Mouse (Mus musculus): ENCODE measurements at regions not wholly inside any gene's neighbourhood (a gene's known extent, or its start where the extent isn't known, plus 50 kb on each side); places are given as distances from the start of the nearest gene placed in this dataset.

DNA sequence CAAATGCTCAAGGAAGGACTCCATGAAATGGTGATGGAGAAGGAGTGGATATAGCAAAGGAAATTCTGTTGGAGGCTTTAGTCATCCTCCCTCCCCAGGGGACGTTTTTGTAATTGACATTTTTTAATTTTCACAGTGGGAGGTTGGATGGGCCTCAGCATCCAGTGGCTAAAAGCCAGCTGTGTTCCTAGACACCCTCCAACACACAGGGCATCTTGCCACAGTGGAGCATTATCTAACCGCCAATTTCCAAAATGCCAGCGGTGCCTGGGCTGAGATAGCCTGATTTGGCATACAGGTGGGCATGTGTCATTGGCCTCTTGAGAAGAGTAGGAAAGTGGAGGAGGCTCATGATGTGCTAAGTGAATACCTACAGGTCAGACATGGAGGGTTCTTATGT, 401.2 kb upstream of the Got2 start:
- Histone ChIP-seq H3K4me3 (ENCODE audit: insufficient read depth, low read depth, low read length) (no peak overlapping the region), H3K36me3 (ENCODE audit: control insufficient read depth, insufficient read depth, low read length) (no peaks in the 10 kb centered on the region), H3K4me1 (ENCODE audit: control insufficient read depth, insufficient read depth, low read length) (no peaks in the 10 kb centered on the region), H3K27ac (ENCODE audit: insufficient read depth, low read depth, low read length) (no peak overlapping the region), H3K27me3 (replicated peaks; ENCODE audit: control insufficient read depth, insufficient read depth, low read length) (no peaks in the 10 kb centered on the region)
- no peak for DNase-seq
- TF ChIP-seq CTCF (conservative IDR thresholded peaks at IDR 0.05; ENCODE audit: insufficient read depth, insufficient read length, low read depth, low read length): no peak
- TF ChIP-seq POLR2A (IDR thresholded peaks at IDR 0.05; ENCODE audit: low read depth, low read length): no peak
- WGBS: 77% methylated on average over 3 of the region's 3 CpGs

- Histone ChIP-seq H3K36me3 (ENCODE audit: control insufficient read depth, insufficient read depth, low read length) (no peaks in the 10 kb centered on the region), H3K4me3 (ENCODE audit: insufficient read depth, low read depth, low read length) (no peak overlapping the region), H3K27me3 (replicated peaks; ENCODE audit: control insufficient read depth, insufficient read depth, low read length) (no peaks in the 10 kb centered on the region), H3K4me1 (ENCODE audit: control insufficient read depth, insufficient read depth, low read length) (no peaks in the 10 kb centered on the region), H3K27ac (ENCODE audit: insufficient read depth, low read depth, low read length) (no peak overlapping the region)
- no peak for DNase-seq
- WGBS: 13% methylated on average over 3 of the region's 3 CpGs
- TF ChIP-seq POLR2A (IDR thresholded peaks at IDR 0.05; ENCODE audit: low read depth, low read length) (no peak), CTCF (conservative IDR thresholded peaks at IDR 0.05; ENCODE audit: insufficient read depth, insufficient read length, low read depth, low read length) (no peak)
These were observed 400.2 kb upstream of the Got2 start for GRCm38 (mm10) chr8:96288525-96288924.

DNA sequence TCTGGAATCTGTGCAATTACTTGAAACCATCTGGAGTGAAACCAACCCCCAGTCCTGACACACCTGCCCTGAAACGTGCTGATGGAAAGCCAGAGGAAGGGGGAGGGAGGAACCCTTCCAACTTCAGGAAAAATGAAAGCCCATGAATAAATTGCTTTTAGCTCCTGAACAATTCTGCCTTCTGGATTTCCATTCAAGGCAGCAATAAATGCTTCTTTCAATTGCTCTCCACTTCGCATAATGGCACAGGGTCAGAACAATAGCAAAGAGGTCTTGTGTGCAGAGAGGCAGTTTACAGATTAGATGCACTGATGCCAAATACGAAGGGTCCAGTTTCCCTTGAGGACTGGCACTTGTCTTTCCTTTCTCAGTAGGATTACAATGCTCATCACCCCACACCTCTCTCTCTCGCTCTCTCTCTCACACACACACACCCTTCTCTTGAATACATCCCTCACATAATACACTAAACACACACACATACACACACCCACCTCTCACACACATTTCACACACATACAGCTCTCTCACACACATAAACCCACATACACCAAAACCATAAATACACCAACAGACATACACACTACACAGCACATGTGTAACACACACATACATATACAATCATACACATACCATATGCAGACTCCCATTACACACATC, 389.3 kb upstream of the Got2 start:
- no peak for TF ChIP-seq CTCF (conservative IDR thresholded peaks at IDR 0.05; ENCODE audit: insufficient read depth, insufficient read length, low read depth, low read length)
- TF ChIP-seq POLR2A (IDR thresholded peaks at IDR 0.05; ENCODE audit: low read depth, low read length): no peak

DNA sequence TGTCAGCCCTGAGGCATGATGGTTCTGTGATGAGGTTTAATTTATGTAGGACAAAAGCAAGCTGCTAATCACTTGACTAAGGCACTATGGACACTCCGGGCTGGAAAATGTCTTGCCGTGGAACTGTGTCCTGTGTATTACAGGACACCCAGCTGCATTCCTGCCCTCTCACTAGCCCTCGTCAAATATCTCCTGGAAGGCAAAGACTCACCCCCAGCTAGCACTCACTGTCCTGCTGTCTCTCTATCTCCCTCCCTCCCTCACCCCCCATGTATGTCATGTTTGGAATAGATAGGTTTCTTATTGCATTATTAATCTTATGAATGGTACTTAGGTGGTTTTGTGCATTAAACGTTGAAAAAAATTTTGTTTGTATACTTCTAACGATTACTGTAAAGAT, 388.7 kb upstream of the Got2 start:
- no peak for TF ChIP-seq CTCF (conservative IDR thresholded peaks at IDR 0.05; ENCODE audit: insufficient read depth, insufficient read length, low read depth, low read length)
- no peak for TF ChIP-seq POLR2A (IDR thresholded peaks at IDR 0.05; ENCODE audit: low read depth, low read length)
- Histone ChIP-seq H3K4me1 (ENCODE audit: control insufficient read depth, insufficient read depth, low read length) (no peaks in the 10 kb centered on the region), H3K27ac (ENCODE audit: insufficient read depth, low read depth, low read length) (no peak overlapping the region), H3K4me3 (ENCODE audit: insufficient read depth, low read depth, low read length) (no peak overlapping the region), H3K36me3 (ENCODE audit: control insufficient read depth, insufficient read depth, low read length) (no peaks in the 10 kb centered on the region), H3K27me3 (replicated peaks; ENCODE audit: control insufficient read depth, insufficient read depth, low read length) (no peaks in the 10 kb centered on the region)
- DNase-seq: no peak
- WGBS: 65% methylated on average over 5 of the region's 5 CpGs

More for the DNA sequence above, 389.3 kb upstream of the Got2 start:
- no peaks in the 10 kb centered on the region for H3K27me3 ChIP-seq (replicated peaks; ENCODE audit: control insufficient read depth, insufficient read depth, low read length)
- no peak overlapping the region for H3K4me3 ChIP-seq (ENCODE audit: insufficient read depth, low read depth, low read length)
- no peak for DNase-seq
- no peaks in the 10 kb centered on the region for H3K36me3 ChIP-seq (ENCODE audit: control insufficient read depth, insufficient read depth, low read length)
- no peak overlapping the region for H3K27ac ChIP-seq (ENCODE audit: insufficient read depth, low read depth, low read length)
- 60% methylated on average over 4 of the region's 4 CpGs for WGBS
- no peaks in the 10 kb centered on the region for H3K4me1 ChIP-seq (ENCODE audit: control insufficient read depth, insufficient read depth, low read length)

DNA sequence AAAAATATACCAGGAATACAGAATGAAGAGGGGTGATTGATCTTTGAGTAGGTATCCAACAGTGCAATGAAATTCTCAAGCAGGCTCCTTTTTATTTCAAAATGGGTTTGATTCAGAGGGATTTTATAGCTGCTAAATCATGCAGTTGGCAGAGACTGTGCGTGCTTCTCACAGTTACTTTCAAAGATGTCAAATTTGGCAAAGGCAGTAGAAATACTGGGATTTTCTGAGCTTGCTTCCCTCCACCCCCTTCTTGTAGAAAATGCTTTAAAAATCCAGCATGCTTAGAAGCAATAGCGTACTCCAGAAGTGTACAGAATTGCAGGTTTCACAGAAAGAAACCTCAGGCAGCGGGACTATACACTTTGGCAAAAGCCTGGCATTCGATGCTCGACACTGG, 367.9 kb upstream of the Got2 start:
- TF ChIP-seq POLR2A (IDR thresholded peaks at IDR 0.05; ENCODE audit: low read depth, low read length): no peak
- no peak for TF ChIP-seq CTCF (conservative IDR thresholded peaks at IDR 0.05; ENCODE audit: insufficient read depth, insufficient read length, low read depth, low read length)
- no peaks in the 10 kb centered on the region for H3K4me1 ChIP-seq (ENCODE audit: control insufficient read depth, insufficient read depth, low read length)
- 74% methylated on average over 5 of the region's 5 CpGs for WGBS
- H3K27me3 ChIP-seq (replicated peaks; ENCODE audit: control insufficient read depth, insufficient read depth, low read length): no peaks in the 10 kb centered on the region
- H3K4me3 ChIP-seq (ENCODE audit: insufficient read depth, low read depth, low read length): no peak overlapping the region
- no peak for DNase-seq
- no peak overlapping the region for H3K27ac ChIP-seq (ENCODE audit: insufficient read depth, low read depth, low read length)
- H3K36me3 ChIP-seq (ENCODE audit: control insufficient read depth, insufficient read depth, low read length): no peaks in the 10 kb centered on the region

- Histone ChIP-seq H3K4me3 (ENCODE audit: insufficient read depth, low read depth, low read length) (no peak overlapping the region), H3K27me3 (replicated peaks; ENCODE audit: control insufficient read depth, insufficient read depth, low read length) (no peaks in the 10 kb centered on the region), H3K36me3 (ENCODE audit: control insufficient read depth, insufficient read depth, low read length) (no peaks in the 10 kb centered on the region), H3K27ac (ENCODE audit: insufficient read depth, low read depth, low read length) (no peak overlapping the region), H3K4me1 (ENCODE audit: control insufficient read depth, insufficient read depth, low read length) (no peaks in the 10 kb centered on the region)
- WGBS: 57% methylated on average over 5 of the region's 5 CpGs
- no peak for DNase-seq
- TF ChIP-seq POLR2A (IDR thresholded peaks at IDR 0.05; ENCODE audit: low read depth, low read length) (no peak), CTCF (conservative IDR thresholded peaks at IDR 0.05; ENCODE audit: insufficient read depth, insufficient read length, low read depth, low read length) (no peak)
These were observed 367.5 kb upstream of the Got2 start for GRCm38 (mm10) chr8:96255811-96256210.

DNA sequence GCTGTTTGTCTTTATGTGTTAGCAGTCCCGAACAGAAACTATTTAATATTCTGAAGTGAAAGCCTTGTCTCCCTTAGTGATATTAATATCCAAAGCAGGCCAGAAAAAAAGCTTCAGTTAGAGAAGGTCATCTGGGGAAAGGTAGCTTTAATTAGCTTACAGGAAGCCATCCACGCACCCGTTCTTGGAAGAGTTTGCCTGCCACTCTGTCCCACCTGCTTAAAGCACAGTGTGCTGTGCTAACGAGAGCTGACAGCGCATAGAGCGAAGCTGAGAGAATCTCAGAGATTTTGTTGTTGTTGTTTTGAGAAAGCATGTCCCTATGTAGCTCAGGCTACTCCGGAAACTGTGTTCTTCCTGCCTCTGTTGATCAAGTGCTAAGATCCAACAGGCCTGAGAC, 357.7 kb upstream of the Got2 start:
- DNase-seq: no peak
- Histone ChIP-seq H3K27me3 (replicated peaks; ENCODE audit: control insufficient read depth, insufficient read depth, low read length) (no peaks in the 10 kb centered on the region), H3K27ac (ENCODE audit: insufficient read depth, low read depth, low read length) (no peak overlapping the region), H3K4me1 (ENCODE audit: control insufficient read depth, insufficient read depth, low read length) (no peaks in the 10 kb centered on the region), H3K36me3 (ENCODE audit: control insufficient read depth, insufficient read depth, low read length) (no peaks in the 10 kb centered on the region), H3K4me3 (ENCODE audit: insufficient read depth, low read depth, low read length) (no peak overlapping the region)
- 74% methylated on average over 7 of the region's 7 CpGs for WGBS
- TF ChIP-seq CTCF (conservative IDR thresholded peaks at IDR 0.05; ENCODE audit: insufficient read depth, insufficient read length, low read depth, low read length): no peak
- no peak for TF ChIP-seq POLR2A (IDR thresholded peaks at IDR 0.05; ENCODE audit: low read depth, low read length)

All from kidney, adult 2 months (tissue).